ENCODE assay signal across 19 mouse cellular contexts in genomic region chr3:83751625-83752024, GRCm38 (mm10). TPM values are rescaled to one million over a fixed set of nuclear protein-coding genes. Genes with fewer than 3 reads are reported as not detected.
DNase-seq lines count a peak whose midpoint lies in the region; ATAC-seq and TF ChIP-seq lines count a peak whose summit lies in the region.
"Had no signal": no experiment of that assay in that cellular context is flagged by ENCODE, and none has a peak within 500 bp of the region (broad histone marks: within the 10 kb centered on the region; RNA-seq: fewer than 3 reads in every experiment).

No protein-coding gene starts in this region.

- no peak overlapping the region for H3K27ac ChIP-seq in heart, adult 2 months
- no peak overlapping the region for H3K27ac ChIP-seq in hindbrain, embryonic 13.5 days
- H3K27ac ChIP-seq: forebrain, embryonic 10.5 days; hindbrain, embryonic 15.5 days; kidney, embryonic 15.5 days; liver, embryonic 14.5 days; midbrain, embryonic 13.5 days had no signal

- H3K4me2 ChIP-seq in hindbrain, embryonic 13.5 days, result no peak overlapping the region
- H3K4me2 ChIP-seq: hindbrain, embryonic 15.5 days; kidney, embryonic 15.5 days; midbrain, embryonic 13.5 days had no signal

- intact Hi-C loops in heart, adult 2 months (cut with DNase I), result loop anchor here (5.0 kb wide), 1 partner anchor 49 kb away; no protein-coding TSS in a partner anchor
- intact Hi-C loops in heart, postnatal 14 days (cut with DNase I), result no loop called here
- intact Hi-C loops in left cerebral cortex, postnatal 14 days (cut with DNase I), result no loop called here
- intact Hi-C loops in left cerebral cortex, postnatal 10 days (cut with DNase I), result no loop called here

- POLR2A ChIA-PET in Patski (lab: Charles Lee), result interaction anchor here (1.1 kb wide), 1 partner anchor 9 kb away, joined by 6 read pairs; no protein-coding TSS in a partner anchor

- H3K4me1 ChIP-seq in heart, adult 2 months (ENCODE audit: control insufficient read depth, insufficient read depth, low read length), result no peaks in the 10 kb centered on the region
- H3K4me1 ChIP-seq in hindbrain, embryonic 13.5 days (replicated peaks), result no peaks in the 10 kb centered on the region
- H3K4me1 ChIP-seq: hindbrain, embryonic 15.5 days; kidney, embryonic 15.5 days; midbrain, embryonic 13.5 days had no signal

- no peak overlapping the region for H3K4me3 ChIP-seq in heart, adult 2 months
- H3K4me3 ChIP-seq in hindbrain, embryonic 13.5 days, result no peak overlapping the region
- H3K4me3 ChIP-seq: forebrain, embryonic 10.5 days; hindbrain, embryonic 15.5 days; kidney, embryonic 15.5 days; midbrain, embryonic 13.5 days had no signal

- CTCF ChIA-PET in Patski (lab: Charles Lee), result interaction anchor here (0.9 to 1.5 kb wide), 5 partner anchors 8 to 475 kb away, joined by 3 to 4 read pairs (median 3); no protein-coding TSS in a partner anchor

- in situ Hi-C loops in Patski (cut with MboI; ENCODE audit: low pct_unique_long_range_greater_than_20kb), result loop anchor here (5.0 kb wide), 1 partner anchor 469 kb away; no protein-coding TSS in a partner anchor

- no peak for DNase-seq in heart, adult 2 months
- DNase-seq in heart, postnatal 14 days, result no peak
- DNase-seq in left cerebral cortex, postnatal 14 days (ENCODE audit: low spot score in 2 of 2), result peak; percentile 23 to 26
- no peak for DNase-seq in left cerebral cortex, postnatal 10 days (ENCODE audit: extremely low spot score in 1 of 2, low spot score in 2 of 2)
- peak; percentile 3 for DNase-seq in A20 (ENCODE audit: low read depth, low spot score)
- no peak for DNase-seq in Patski (ENCODE audit: low read depth, low spot score)
- DNase-seq in adipocyte (ENCODE audit: low spot score), result no peak
- DNase-seq: cerebellum, adult 11 months; cerebellum, postnatal 36 days; lung, postnatal 36 days; right cerebral cortex, postnatal 14 days; thymus, postnatal 4 days had no signal

- 29% methylated on average over 2 of the region's 2 CpGs for WGBS in heart, adult 2 months
- WGBS in hindbrain, embryonic 13.5 days, result 51% methylated on average over 2 of the region's 2 CpGs

- H3K79me2 ChIP-seq in heart, adult 2 months (replicated peaks; ENCODE audit: control insufficient read depth, insufficient read depth, low read length), result no peaks in the 10 kb centered on the region

- no peaks in the 10 kb centered on the region for H3K9me3 ChIP-seq in hindbrain, embryonic 13.5 days
- H3K9me3 ChIP-seq: forebrain, embryonic 10.5 days; hindbrain, embryonic 15.5 days; kidney, embryonic 15.5 days; midbrain, embryonic 13.5 days had no signal

- no peak for TF ChIP-seq POLR2A in heart, adult 2 months (IDR thresholded peaks at IDR 0.05; ENCODE audit: insufficient read depth, low read depth, low read length)

- no peak overlapping the region for H3K9ac ChIP-seq in heart, adult 2 months (ENCODE audit: low read depth, low read length)
- H3K9ac ChIP-seq in hindbrain, embryonic 13.5 days, result no peak overlapping the region
- H3K9ac ChIP-seq: hindbrain, embryonic 15.5 days; kidney, embryonic 15.5 days; liver, embryonic 14.5 days; midbrain, embryonic 13.5 days had no signal

- no peaks in the 10 kb centered on the region for H3K27me3 ChIP-seq in heart, adult 2 months (ENCODE audit: control insufficient read depth, insufficient read depth, low read length)
- peaks cover 22% of the 10 kb centered on the region for H3K27me3 ChIP-seq in Patski
- no peaks in the 10 kb centered on the region for H3K27me3 ChIP-seq in hindbrain, embryonic 13.5 days
- H3K27me3 ChIP-seq: hindbrain, embryonic 15.5 days; kidney, embryonic 15.5 days; midbrain, embryonic 13.5 days had no signal

- no peak for TF ChIP-seq EP300 in heart, adult 2 months (IDR thresholded peaks at IDR 0.05; ENCODE audit: insufficient read depth, low read depth, low read length)

- no peaks in the 10 kb centered on the region for H3K36me3 ChIP-seq in heart, adult 2 months (ENCODE audit: control insufficient read depth, insufficient read depth, low read length)
- H3K36me3 ChIP-seq in hindbrain, embryonic 13.5 days, result no peaks in the 10 kb centered on the region
- H3K36me3 ChIP-seq: forebrain, embryonic 10.5 days; hindbrain, embryonic 15.5 days; kidney, embryonic 15.5 days; midbrain, embryonic 13.5 days had no signal

- no peak for ATAC-seq in Patski
- no peak for ATAC-seq in hindbrain, embryonic 13.5 days (ENCODE audit: low FRiP score)
- ATAC-seq: activated CD4-positive, CD25-positive, alpha-beta regulatory T cell, adult 4 months; midbrain, embryonic 13.5 days had no signal

- TF ChIP-seq CTCF in heart, adult 2 months (IDR thresholded peaks at IDR 0.05), result peak; percentile 51
- TF ChIP-seq CTCF in Patski (IDR thresholded peaks at IDR 0.05), result peak; percentile 47

RNA-seq across cellular contexts. Expression of gene Sfrp2, which starts 14.5 kb away (rescaled TPM):
- total RNA-seq in heart, adult 2 months (2021), result 1 to 10 TPM; 3.2 to 4.9 TPM
- 13.4 and 20.2 TPM in 2 replicates for polyA plus RNA-seq in heart, adult 2 months (2012; rRNA removed)
- total RNA-seq in heart, postnatal 14 days (2021), result 10 to 100 TPM in 1 of 2 experiments, 1 to 10 TPM in 1; 9.1 to 13.2 TPM
- 1 to 10 TPM; 4.2 to 5.7 TPM for total RNA-seq in left cerebral cortex, postnatal 14 days (2021)
- 10 to 100 TPM in 1 of 2 experiments, 1 to 10 TPM in 1; 9.6 to 12.2 TPM for total RNA-seq in left cerebral cortex, postnatal 10 days (2021)
- 0.23 TPM for polyA plus RNA-seq in Patski (2021)
- polyA plus RNA-seq in hindbrain, embryonic 13.5 days (2015; fragmentation: Nextera tagmentation; extraction: Ambion mirVana), result 71.1 and 83.7 TPM in 2 replicates

Comparison
In these comparisons a context has a peak if more than half of its experiments do, and no peak if none do; other contexts are left out.
1. DNase-seq: peak in left cerebral cortex, postnatal 14 days (2 of 2) and A20 (single experiment); none in heart, adult 2 months (0 of 2), heart, postnatal 14 days (0 of 2), left cerebral cortex, postnatal 10 days (0 of 2), Patski (single experiment) and adipocyte (single experiment).